Mouse (Mus musculus) ES-Bruce4 (cell line): ENCODE data around the gene Triobp. TPM values are rescaled to one million over a fixed set of nuclear protein-coding genes. Genes with fewer than 3 reads are reported as not detected.

Source experiments
- H3K27ac ChIP-seq: 2 replicates; pipeline ENCODE4 v1.5.1; 2012; ENCODE audit warnings: low read length, inconsistent platforms; ENCODE audit not compliant: insufficient read depth
- H3K27me3 ChIP-seq: 2 replicates; pipeline ENCODE4 v1.6.1; 2012; ENCODE audit warnings: mild to moderate bottlenecking, low read length, inconsistent platforms; ENCODE audit not compliant: control insufficient read depth, poor library complexity, insufficient read depth, severe bottlenecking
- H3K36me3 ChIP-seq: 2 replicates; pipeline ENCODE4 v1.6.1; 2012; ENCODE audit warnings: inconsistent platforms, mild to moderate bottlenecking, low read length, moderate library complexity; ENCODE audit not compliant: control insufficient read depth, poor library complexity, insufficient read depth, severe bottlenecking
- H3K4me1 ChIP-seq: one replicate; pipeline ENCODE4 v1.8.1; 2011; ENCODE audit warnings: low read length; ENCODE audit not compliant: control insufficient read depth, insufficient read depth
- H3K4me3 ChIP-seq: 2 replicates; pipeline ENCODE4 v1.5.1; 2011; ENCODE audit warnings: low read depth, mild to moderate bottlenecking, low read length
- H3K9ac ChIP-seq: 2 replicates; pipeline ENCODE4 v1.6.1; 2012; ENCODE audit warnings: low read depth, mild to moderate bottlenecking, inconsistent platforms; ENCODE audit not compliant: poor library complexity, severe bottlenecking
- H3K9me3 ChIP-seq: replicated peaks from 2 replicates; pipeline ENCODE4 v1.6.1; 2012; ENCODE audit warnings: mild to moderate bottlenecking, low read length, inconsistent platforms; ENCODE audit not compliant: control insufficient read depth, poor library complexity, insufficient read depth, severe bottlenecking
- CTCF ChIP-seq: IDR thresholded peaks from one replicate; pipeline ENCODE4 v1.8.1; 2011; ENCODE audit warnings: low read depth, low read length
- EP300 ChIP-seq: IDR thresholded peaks from 2 replicates; pipeline ENCODE4 v1.6.1; 2011; ENCODE audit warnings: low read depth, low read length; ENCODE audit not compliant: insufficient read depth
- POLR2A ChIP-seq: IDR thresholded peaks from one replicate; pipeline ENCODE4 v1.8.1; 2011; ENCODE audit warnings: low read length; ENCODE audit not compliant: insufficient read depth
- polyA plus RNA-seq: library from polyadenylated mRNA; stranded (reverse); fragments of >200 nt; gene quantifications from 2 replicates; pipeline ENCODE4 v1.2.4, GENCODE M21; 2011; ENCODE audit warnings: low read depth; ENCODE audit not compliant: missing spikeins, insufficient read depth, insufficient read length

Triobp gene
- polyA plus RNA-seq, 1 experiment: 49.5 TPM

GRCm38 (mm10) chr15:79038331-79038730, 90.8 kb downstream of the Triobp start:
- Histone ChIP-seq H3K27me3 (no peaks in the 10 kb centered on the region), H3K27ac (peak overlapping the region; percentile 13; the same call in 1 of the 2 replicates), H3K9ac (no peak overlapping the region), H3K36me3 (peaks cover 9% of the 10 kb centered on the region; the same call in 1 of the 2 replicates), H3K4me1 (peaks cover 5% of the 10 kb centered on the region), H3K4me3 (no peak overlapping the region), H3K9me3 (no peaks in the 10 kb centered on the region)
- TF ChIP-seq EP300: no peak
- TF ChIP-seq CTCF: no peak
- TF ChIP-seq POLR2A: no peak

- Histone ChIP-seq H3K27me3 (no peaks in the 10 kb centered on the region), H3K4me1 (peaks cover 5% of the 10 kb centered on the region), H3K9me3 (no peaks in the 10 kb centered on the region), H3K9ac (no peak overlapping the region), H3K36me3 (peaks cover 9% of the 10 kb centered on the region; the same call in 1 of the 2 replicates), H3K4me3 (no peak overlapping the region), H3K27ac (no peak overlapping the region)
- TF ChIP-seq CTCF (peak; percentile 95), EP300 (peak; percentile 48; the same call in 1 of the 2 replicates), POLR2A (no peak)
Observed at GRCm38 (mm10) chr15:79038853-79039252, 91.3 kb downstream of the Triobp start.

DNA sequence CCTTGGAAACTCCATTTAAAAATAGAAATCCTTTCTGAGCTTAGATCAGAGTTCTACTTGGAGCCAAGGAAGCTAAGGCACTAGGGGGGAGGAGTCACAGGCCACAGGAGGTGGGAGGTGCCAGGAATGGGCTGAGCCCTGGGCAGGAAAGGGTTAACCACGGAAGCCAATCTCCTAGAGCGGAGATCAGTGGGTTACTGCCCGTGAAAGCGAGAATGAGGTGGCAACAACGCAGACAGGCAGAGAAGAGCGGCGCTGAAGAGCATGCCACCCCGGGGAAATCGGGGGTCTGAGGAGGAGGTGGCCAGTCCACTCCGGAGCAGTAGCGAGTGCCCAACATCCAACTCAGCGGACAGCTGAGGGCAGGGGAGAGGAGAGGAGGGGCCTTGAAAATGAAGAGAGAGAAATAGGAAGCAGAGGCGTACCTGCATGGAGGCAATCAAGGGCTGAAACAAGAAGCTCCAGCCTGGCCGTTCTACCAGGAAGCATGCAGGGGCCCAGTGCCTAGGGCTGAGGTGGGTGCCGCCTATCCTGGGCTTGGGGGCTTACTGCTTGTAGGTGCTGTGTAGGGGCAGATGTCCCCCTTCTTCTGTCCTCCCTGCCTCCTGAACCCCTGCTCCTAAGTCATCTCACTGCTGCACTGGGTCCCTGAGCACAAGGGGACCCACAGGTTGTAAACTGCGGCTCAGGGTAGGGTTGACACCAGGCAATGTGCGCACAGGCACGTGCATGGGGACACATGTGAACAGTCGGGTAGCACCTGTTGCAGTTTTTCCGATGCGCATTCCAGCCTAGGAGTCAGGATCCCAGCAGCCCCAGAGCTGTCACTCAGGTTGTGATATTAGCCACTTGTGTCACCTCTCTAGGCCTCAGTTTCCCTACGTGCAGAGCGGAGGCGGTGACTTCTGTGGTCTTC, 93.2 kb downstream of the Triobp start:
- Histone ChIP-seq H3K4me3 (peak overlapping the region; percentile 30), H3K9me3 (no peaks in the 10 kb centered on the region), H3K27ac (no peak overlapping the region), H3K9ac (no peak overlapping the region; the same call in 1 of the 2 replicates), H3K36me3 (peaks cover 9% of the 10 kb centered on the region; the same call in 1 of the 2 replicates), H3K4me1 (peaks cover 5% of the 10 kb centered on the region), H3K27me3 (no peaks in the 10 kb centered on the region)
- TF ChIP-seq POLR2A (no peak), EP300 (no peak), CTCF (no peak)

GRCm38 (mm10) chr15:79041585-79041984, 94.1 kb downstream of the Triobp start, which contains the start of gene Galr3:
Gene Galr3 (plus strand): TSS chr15:79041885.
- Histone ChIP-seq H3K9ac (peak within 1 kb of the TSS; percentile 75), H3K27me3 (no peaks in the 10 kb centered on the region), H3K4me1 (peaks cover 5% of the 10 kb centered on the region), H3K9me3 (no peaks in the 10 kb centered on the region), H3K4me3 (peak within 1 kb of the TSS; percentile 55), H3K27ac (no peak within 1 kb of the TSS), H3K36me3 (0 out of 2 replicates have a peak, but pooled peaks cover 5% of the 10 kb centered on the region)
- TF ChIP-seq POLR2A (no peak), CTCF (no peak), EP300 (no peak)

- TF ChIP-seq EP300 (no peak), CTCF (no peak), POLR2A (no peak)
- H3K27ac ChIP-seq: no peak overlapping the region
Observed at GRCm38 (mm10) chr15:79042721-79043491, 95.4 kb downstream of the Triobp start.

GRCm38 (mm10) chr15:79044837-79045236, 97.3 kb downstream of the Triobp start:
- Histone ChIP-seq H3K36me3 (no peaks in the 10 kb centered on the region), H3K9ac (no peak overlapping the region), H3K27me3 (no peaks in the 10 kb centered on the region), H3K4me3 (no peak overlapping the region), H3K27ac (no peak overlapping the region), H3K9me3 (no peaks in the 10 kb centered on the region), H3K4me1 (peaks cover 2% of the 10 kb centered on the region)
- TF ChIP-seq POLR2A (no peak), CTCF (no peak), EP300 (no peak)

More at GRCm38 (mm10) chr15:79042721-79043491, 95.4 kb downstream of the Triobp start:
- no peaks in the 10 kb centered on the region for H3K36me3 ChIP-seq
- H3K4me1 ChIP-seq: peaks cover 4% of the 10 kb centered on the region
- no peaks in the 10 kb centered on the region for H3K27me3 ChIP-seq
- H3K9ac ChIP-seq: peak overlapping the region; percentile 75
- H3K4me3 ChIP-seq: peak overlapping the region; percentile 55
- H3K9me3 ChIP-seq: no peaks in the 10 kb centered on the region
